Mouse (Mus musculus) heart, embryonic 16.5 days (tissue): ENCODE data around the gene Ston1. TPM values are rescaled to one million over a fixed set of nuclear protein-coding genes. Genes with fewer than 3 reads are reported as not detected.

Experiments
- ATAC-seq: fragments of 200-750 bp; cut with Nextera tagmentation; replicated peaks from 2 replicates; pipeline ENCODE4 v1.8.0; 2017; ENCODE audit warnings: moderate number of reproducible peaks; ENCODE audit not compliant: insufficient read depth, low FRiP score; ENCODE audit errors: extremely low read depth
- H3K27ac ChIP-seq: fragments of 300-500 bp; sonication (generic); 2 replicates; pipeline ENCODE4 v1.5.1; 2014; ENCODE audit warnings: mild to moderate bottlenecking, low read length, control low read depth, moderate library complexity
- H3K27me3 ChIP-seq: fragments of 300-500 bp; sonication (generic); 2 replicates; pipeline ENCODE4 v1.6.1; 2014; ENCODE audit warnings: low read length, mixed read lengths; ENCODE audit not compliant: control insufficient read depth, insufficient read depth
- H3K36me3 ChIP-seq: fragments of 300-500 bp; sonication (generic); 2 replicates; pipeline ENCODE4 v1.6.1; 2014; ENCODE audit not compliant: control insufficient read depth, insufficient read depth
- H3K4me1 ChIP-seq: fragments of 300-500 bp; sonication (generic); 2 replicates; pipeline ENCODE4 v1.6.1; 2014; ENCODE audit warnings: low read length, mixed read lengths; ENCODE audit not compliant: control insufficient read depth, insufficient read depth
- H3K4me2 ChIP-seq: fragments of 300-500 bp; sonication (generic); 2 replicates; pipeline ENCODE4 v1.6.1; 2014; ENCODE audit warnings: low read depth, mild to moderate bottlenecking, control low read depth, low read length
- H3K4me3 ChIP-seq: fragments of 300-500 bp; sonication (generic); 2 replicates; pipeline ENCODE4 v1.5.1; 2014; ENCODE audit warnings: mild to moderate bottlenecking, control low read depth, low read length
- H3K9ac ChIP-seq: fragments of 300-500 bp; sonication (generic); 2 replicates; pipeline ENCODE4 v1.6.1; 2014; ENCODE audit warnings: low read length, control low read depth
- H3K9me3 ChIP-seq: fragments of 300-500 bp; sonication (generic); replicated peaks from 2 replicates; pipeline ENCODE4 v1.6.1; 2016; ENCODE audit warnings: low read length; ENCODE audit not compliant: control insufficient read depth
- WGBS: fragments of 180-500 bp; shearing (Covaris S2); extraction: QIAGEN DNeasy Blood & Tissue Kit; methylation state at CpG from one replicate; pipeline ENCODE4 v1.1.7; 2014; 5-methylcytosine and 5-hydroxymethylcytosine counted together
- polyA plus RNA-seq: library from polyadenylated mRNA; unstranded; fragments of >200 nt; fragmentation: Nextera tagmentation; extraction: Ambion mirVana; gene quantifications from 2 replicates; pipeline ENCODE4 v1.2.1, GENCODE M21; 2015

Gene Ston1
- polyA plus RNA-seq, 1 experiment from 2014 or later, result 4.7 TPM

- Histone ChIP-seq H3K9me3 (peaks cover 3% of the 10 kb centered on the region; the same call in 1 of the 2 replicates), H3K27ac (peak overlapping the region; percentile 70), H3K9ac (peak overlapping the region; percentile 45), H3K27me3 (no peaks in the 10 kb centered on the region), H3K36me3 (peaks cover 6% of the 10 kb centered on the region; the same call in 1 of the 2 replicates), H3K4me2 (peak overlapping the region; percentile 59), H3K4me3 (peak overlapping the region; percentile 34), H3K4me1 (peaks cover 58% of the 10 kb centered on the region)
- peak; percentile 20; the same call in 1 of the 2 replicates for ATAC-seq
- 21% methylated on average over 7 of the region's 7 CpGs for WGBS
Measured at GRCm38 (mm10) chr17:88626347-88626811, 28.9 kb downstream of the Ston1 start.

GRCm38 (mm10) chr17:88627150-88627549 is 29.7 kb downstream of the Ston1 start:
- H3K9ac ChIP-seq, result peak overlapping the region; percentile 45

GRCm38 (mm10) chr17:88628676-88629380 is 31.3 kb downstream of the Ston1 start:
- Histone ChIP-seq H3K9me3 (no peaks in the 10 kb centered on the region), H3K27me3 (no peaks in the 10 kb centered on the region), H3K36me3 (no peaks in the 10 kb centered on the region), H3K4me3 (0 out of 2 replicates have a peak overlapping the region, but pooled peaks have one; percentile 6), H3K4me1 (peaks cover 58% of the 10 kb centered on the region), H3K4me2 (peak overlapping the region; percentile 59), H3K27ac (peak overlapping the region; percentile 70), H3K9ac (peak overlapping the region; percentile 53)
- peak; percentile 72 for ATAC-seq
- 22% methylated on average over 10 of the region's 10 CpGs for WGBS

More at GRCm38 (mm10) chr17:88627150-88627549, 29.7 kb downstream of the Ston1 start:
- peaks cover 6% of the 10 kb centered on the region; the same call in 1 of the 2 replicates for H3K36me3 ChIP-seq
- peaks cover 3% of the 10 kb centered on the region; the same call in 1 of the 2 replicates for H3K9me3 ChIP-seq
- peak overlapping the region; percentile 59 for H3K4me2 ChIP-seq
- peaks cover 58% of the 10 kb centered on the region for H3K4me1 ChIP-seq
- ATAC-seq, result no peak
- H3K27ac ChIP-seq, result peak overlapping the region; percentile 70
- WGBS, result 51% methylated on average over 7 of the region's 7 CpGs
- no peaks in the 10 kb centered on the region for H3K27me3 ChIP-seq
- peak overlapping the region; percentile 34 for H3K4me3 ChIP-seq

GRCm38 (mm10) chr17:88629381-88629759 is 31.9 kb downstream of the Ston1 start:
- H3K27ac ChIP-seq, result peak overlapping the region; percentile 70
- H3K9me3 ChIP-seq, result no peaks in the 10 kb centered on the region
- H3K9ac ChIP-seq, result peak overlapping the region; percentile 53
- H3K36me3 ChIP-seq, result no peaks in the 10 kb centered on the region
- no peaks in the 10 kb centered on the region for H3K27me3 ChIP-seq
- 13% methylated on average over 4 of the region's 4 CpGs for WGBS
- ATAC-seq, result peak; percentile 62
- peak overlapping the region; percentile 59 for H3K4me2 ChIP-seq
- H3K4me3 ChIP-seq, result 0 out of 2 replicates have a peak overlapping the region, but pooled peaks have one; percentile 6
- peaks cover 58% of the 10 kb centered on the region for H3K4me1 ChIP-seq

GRCm38 (mm10) chr17:88629931-88630553 is 32.6 kb downstream of the Ston1 start:
- WGBS, result 24% methylated on average over 11 of the region's 11 CpGs
- no peak overlapping the region for H3K4me3 ChIP-seq

GRCm38 (mm10) chr17:88630554-88630948 is 33.1 kb downstream of the Ston1 start:
- no peak overlapping the region; the same call in 1 of the 2 replicates for H3K4me2 ChIP-seq
- peaks cover 4% of the 10 kb centered on the region for H3K36me3 ChIP-seq
- no peaks in the 10 kb centered on the region for H3K9me3 ChIP-seq
- no peak overlapping the region for H3K4me3 ChIP-seq
- no peak overlapping the region for H3K9ac ChIP-seq
- ATAC-seq, result no peak
- H3K27me3 ChIP-seq, result no peaks in the 10 kb centered on the region
- peak overlapping the region; percentile 70 for H3K27ac ChIP-seq
- peaks cover 55% of the 10 kb centered on the region for H3K4me1 ChIP-seq
- 60% methylated on average over 3 of the region's 3 CpGs for WGBS

More at GRCm38 (mm10) chr17:88629931-88630553, 32.6 kb downstream of the Ston1 start:
- Histone ChIP-seq H3K27me3 (no peaks in the 10 kb centered on the region), H3K27ac (peak overlapping the region; percentile 70), H3K36me3 (no peaks in the 10 kb centered on the region), H3K4me1 (peaks cover 58% of the 10 kb centered on the region), H3K4me2 (peak overlapping the region; percentile 59), H3K9me3 (no peaks in the 10 kb centered on the region), H3K9ac (peak overlapping the region; percentile 10; the same call in 1 of the 2 replicates)
- no peak for ATAC-seq

GRCm38 (mm10) chr17:88632631-88633030 is 35.1 kb downstream of the Ston1 start:
- Histone ChIP-seq H3K9ac (no peak overlapping the region), H3K27ac (no peak overlapping the region), H3K9me3 (no peaks in the 10 kb centered on the region), H3K4me3 (no peak overlapping the region), H3K4me2 (no peak overlapping the region), H3K4me1 (peaks cover 35% of the 10 kb centered on the region), H3K36me3 (peaks cover 18% of the 10 kb centered on the region), H3K27me3 (no peaks in the 10 kb centered on the region)
- no peak for ATAC-seq
- 83% methylated on average over 3 of the region's 3 CpGs for WGBS

- H3K4me1 ChIP-seq, result peaks cover under 1% of the 10 kb centered on the region; the same call in 1 of the 2 replicates
- no peak overlapping the region for H3K9ac ChIP-seq
- 86% methylated on average over 14 of the region's 14 CpGs for WGBS
- H3K36me3 ChIP-seq, result peaks cover 18% of the 10 kb centered on the region
- H3K4me3 ChIP-seq, result no peak overlapping the region
- H3K27ac ChIP-seq, result no peak overlapping the region
- H3K9me3 ChIP-seq, result no peaks in the 10 kb centered on the region
- no peaks in the 10 kb centered on the region for H3K27me3 ChIP-seq
- no peak for ATAC-seq
- no peak overlapping the region for H3K4me2 ChIP-seq
Measured at GRCm38 (mm10) chr17:88636076-88636475, 38.6 kb downstream of the Ston1 start.

- WGBS, result 69% methylated on average over 12 of the region's 12 CpGs
Measured at GRCm38 (mm10) chr17:88636587-88636986, 39.1 kb downstream of the Ston1 start.

More at GRCm38 (mm10) chr17:88636587-88636986, 39.1 kb downstream of the Ston1 start:
- no peak for ATAC-seq
- Histone ChIP-seq H3K27me3 (no peaks in the 10 kb centered on the region), H3K9ac (no peak overlapping the region), H3K4me3 (no peak overlapping the region), H3K9me3 (no peaks in the 10 kb centered on the region), H3K4me1 (no peaks in the 10 kb centered on the region), H3K4me2 (no peak overlapping the region), H3K27ac (no peak overlapping the region), H3K36me3 (peaks cover 18% of the 10 kb centered on the region)
